ENCODE assay signal across 16 mouse cellular contexts in the genomic region with DNA sequence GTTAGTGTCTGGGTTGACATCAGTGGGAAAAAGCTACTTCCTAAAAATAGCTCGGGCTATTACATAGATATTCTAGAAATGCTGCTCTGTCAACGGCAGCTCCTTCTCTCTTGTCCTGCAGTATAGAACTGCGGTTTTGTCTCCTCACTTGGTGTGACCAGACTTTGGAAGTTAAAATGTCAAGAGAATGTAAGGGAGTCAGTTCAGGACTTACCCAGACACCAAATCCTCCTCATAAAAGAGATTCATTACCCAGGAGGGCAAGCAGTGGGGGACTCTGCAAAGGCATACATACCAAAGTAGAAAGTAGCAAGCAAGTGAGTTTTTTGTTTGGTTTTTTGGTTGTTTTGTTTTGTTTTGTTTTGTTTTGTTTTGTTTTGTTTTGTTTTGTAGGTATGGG.
"Had no signal": no experiment of that assay in that cellular context is flagged by ENCODE, and none has a peak within 500 bp of the region (broad histone marks: within the 10 kb centered on the region; RNA-seq: fewer than 3 reads in every experiment).

No protein-coding gene starts in this region.

- H3K4me1 ChIP-seq: stomach, embryonic 15.5 days had no signal

- H3K36me3 ChIP-seq: neural tube, embryonic 13.5 days; neural tube, embryonic 15.5 days; stomach, embryonic 15.5 days had no signal

- H3K9me3 ChIP-seq: neural tube, embryonic 13.5 days; neural tube, embryonic 15.5 days; stomach, embryonic 15.5 days had no signal

- H3K4me2 ChIP-seq: neural tube, embryonic 13.5 days; neural tube, embryonic 15.5 days; stomach, embryonic 15.5 days had no signal

- H3K27me3 ChIP-seq: neural tube, embryonic 13.5 days; neural tube, embryonic 15.5 days; stomach, embryonic 15.5 days had no signal

- DNase-seq: retina, postnatal 1 day; right cerebral cortex, adult 18-20 months; right cerebral cortex, postnatal 14 days; right cerebral cortex, postnatal 25 days; right cerebral cortex, postnatal 4 days; spleen, adult 18-20 months; thymus, adult 18-20 months; thymus, adult 2 months; thymus, postnatal 14 days; thymus, postnatal 25 days; thymus, postnatal 36 days; thymus, postnatal 4 days had no signal

- H3K9ac ChIP-seq: neural tube, embryonic 13.5 days; neural tube, embryonic 15.5 days; stomach, embryonic 15.5 days had no signal

- H3K4me3 ChIP-seq: neural tube, embryonic 13.5 days; neural tube, embryonic 15.5 days; stomach, embryonic 15.5 days had no signal

- H3K27ac ChIP-seq: neural tube, embryonic 13.5 days; neural tube, embryonic 15.5 days; stomach, embryonic 15.5 days; stomach, postnatal 0 days had no signal
